Mouse (Mus musculus) C2C12 (cell line): ENCODE measurements around the gene Prickle4.

Source experiments
- CEBPB ChIP-seq: IDR thresholded peaks from one replicate; pipeline ENCODE4 v1.6.1; 2011; ENCODE audit warnings: low read depth, mild to moderate bottlenecking, control low read depth, moderate library complexity
- CTCF ChIP-seq: IDR thresholded peaks from one replicate; pipeline ENCODE4 v1.5.1; 2011; ENCODE audit not compliant: control insufficient read depth, insufficient read depth, insufficient read length
- FOSL1 ChIP-seq: IDR thresholded peaks from one replicate; pipeline ENCODE4 v1.8.0; 2011; ENCODE audit warnings: mild to moderate bottlenecking, low read length; ENCODE audit not compliant: poor library complexity, insufficient read depth, severe bottlenecking
- MAX ChIP-seq: IDR thresholded peaks from one replicate; pipeline ENCODE4 v1.6.1; 2011; ENCODE audit warnings: mild to moderate bottlenecking, control low read depth
- MYOG ChIP-seq: IDR thresholded peaks from one replicate; pipeline ENCODE4 v1.6.1; 2011; ENCODE audit not compliant: control insufficient read depth, insufficient read length; ENCODE audit errors: extremely low read depth
- USF1 ChIP-seq: IDR thresholded peaks from one replicate; pipeline ENCODE4 v1.6.1; 2011; ENCODE audit warnings: low read depth, mild to moderate bottlenecking, control low read depth, moderate library complexity

DNA sequence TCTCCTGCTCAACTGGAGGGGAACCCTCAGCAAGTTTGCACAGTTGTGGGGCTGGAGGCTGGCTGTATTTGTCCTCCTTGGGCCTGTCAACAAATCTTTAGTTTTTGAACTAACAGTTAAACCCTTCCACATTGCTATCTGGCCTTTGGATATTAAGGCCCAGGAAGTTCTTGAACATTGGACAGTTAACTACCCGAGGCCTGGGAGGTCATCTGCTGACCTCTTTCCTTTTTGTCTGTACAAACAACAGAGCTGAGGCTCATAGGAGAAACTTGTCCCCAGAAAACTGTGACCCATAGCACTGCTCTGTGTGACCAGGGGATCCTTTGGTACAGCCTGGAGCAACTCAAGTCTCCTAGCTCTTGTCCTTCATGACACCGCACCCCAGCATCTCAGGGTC is 4.5 kb upstream of the Prickle4 start:
- TF ChIP-seq USF1 (no peak), CTCF (no peak), MYOG (no peak), MAX (no peak), CEBPB (no peak), FOSL1 (no peak)
